Comparison of ENCODE assay signal across 1 mouse cellular context in the genomic region with DNA sequence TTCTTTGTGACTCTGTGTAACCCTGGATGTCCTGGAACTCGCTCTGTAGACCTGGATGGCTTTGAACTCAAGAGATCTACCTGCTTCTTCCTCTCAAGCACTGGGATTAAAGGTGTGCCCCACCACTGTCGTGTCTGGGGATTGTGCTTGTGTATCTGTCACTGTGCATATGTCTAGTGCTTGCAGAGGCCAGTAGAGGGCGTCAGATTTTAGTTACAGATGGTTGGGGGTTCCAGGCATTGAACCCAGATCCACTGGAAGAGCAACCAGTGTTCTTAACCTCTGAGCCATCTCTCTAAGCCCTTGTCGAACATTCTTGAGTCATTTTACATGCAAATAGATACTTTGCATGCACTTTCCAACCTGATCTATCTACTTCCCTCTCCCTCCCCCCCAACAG.
TF ChIP-seq lines count a peak whose summit lies in the region.

No protein-coding gene starts in this region.

TF ChIP-seq in CH12.LX, 34 proteins besides CTCF, POLR2A, EP300 and RAD21:
- TF ChIP-seq GABPA (IDR thresholded peaks at IDR 0.05; ENCODE audit: insufficient replicate concordance, low read depth, low read length) = no peak
- no peak for TF ChIP-seq MYC (IDR thresholded peaks at IDR 0.05; ENCODE audit: low read depth, low read length)
- no peak for TF ChIP-seq ELF1 (IDR thresholded peaks at IDR 0.05; ENCODE audit: low read depth, low read length)
- TF ChIP-seq TCF12 (IDR thresholded peaks at IDR 0.05; ENCODE audit: low read depth, low read length) = no peak
- TF ChIP-seq ZC3H11A (IDR thresholded peaks at IDR 0.05; ENCODE audit: low read depth, low read length) = no peak
- TF ChIP-seq CHD1 (IDR thresholded peaks at IDR 0.05; ENCODE audit: low read depth, low read length) = no peak
- TF ChIP-seq PAX5 (IDR thresholded peaks at IDR 0.05; ENCODE audit: low read length) = no peak
- TF ChIP-seq NRF1 (IDR thresholded peaks at IDR 0.05; ENCODE audit: low read depth, low read length) = no peak
- no peak for TF ChIP-seq BHLHE40 (IDR thresholded peaks at IDR 0.05; ENCODE audit: low read depth, low read length)
- no peak for TF ChIP-seq E2F4 (IDR thresholded peaks at IDR 0.05; ENCODE audit: insufficient replicate concordance, low read depth, low read length)
- TF ChIP-seq RCOR1 (conservative IDR thresholded peaks at IDR 0.05; ENCODE audit: low read depth, low read length) = no peak
- TF ChIP-seq SMC3 (IDR thresholded peaks at IDR 0.05; ENCODE audit: low read depth, low read length) = no peak
